Mouse (Mus musculus) MEL (cell line): ENCODE data around the gene Fut8. TPM values are rescaled to one million over a fixed set of nuclear protein-coding genes. Genes with fewer than 3 reads are reported as not detected.

ENCODE experiments used
- DNase-seq: peaks from one replicate; pipeline ENCODE4 v3.0.0; 2011; ENCODE audit warnings: low read depth, low spot score
- H3K27ac ChIP-seq: 2 replicates; pipeline ENCODE4 v1.5.1; 2012; ENCODE audit warnings: low read depth, mild to moderate bottlenecking, control low read depth, low read length, moderate library complexity; ENCODE audit not compliant: control insufficient read depth
- H3K27me3 ChIP-seq, 2 experiments: fragments of 150-350 bp in 1 of 2; sonication (generic) in 1 of 2; 2 replicates each; pipeline ENCODE4 v1.6.1; 2012; ENCODE audit warnings: low read length in 2 of 2, mild to moderate bottlenecking in 2 of 2, improper control_type of control experiment in 1 of 2, moderate library complexity in 1 of 2; ENCODE audit not compliant: insufficient read depth in 2 of 2, control insufficient read depth in 1 of 2
- H3K36me3 ChIP-seq, 2 experiments: 2 replicates each; pipeline ENCODE4 v1.6.1; 2012 to 2014; ENCODE audit warnings: low read length in 2 of 2, improper control_type of control experiment in 1 of 2, inconsistent platforms in 1 of 2, mild to moderate bottlenecking in 1 of 2; ENCODE audit not compliant: insufficient read depth in 2 of 2, control insufficient read depth in 1 of 2
- H3K4me1 ChIP-seq, 2 experiments: fragments of 150-350 bp in 1 of 2; sonication (generic) in 1 of 2; 2 replicates each; pipeline ENCODE4 v1.6.1; 2012; ENCODE audit warnings: low read length in 2 of 2, improper control_type of control experiment in 1 of 2, mild to moderate bottlenecking in 1 of 2; ENCODE audit not compliant: insufficient read depth in 2 of 2, control insufficient read depth in 1 of 2
- H3K4me3 ChIP-seq, 2 experiments: fragments of 150-350 bp in 1 of 2; sonication (generic) in 1 of 2; 2 replicates each; pipeline ENCODE4 v1.5.1; 2012; ENCODE audit warnings: low read depth in 2 of 2, low read length in 2 of 2, mild to moderate bottlenecking in 2 of 2, moderate library complexity in 2 of 2, control low read depth in 1 of 2, improper control_type of control experiment in 1 of 2; ENCODE audit not compliant: control insufficient read depth in 1 of 2, insufficient read depth in 1 of 2
- H3K79me2 ChIP-seq: 2 replicates; pipeline ENCODE4 v1.6.1; 2012; ENCODE audit warnings: mild to moderate bottlenecking, low read length, moderate library complexity; ENCODE audit not compliant: control insufficient read depth, poor library complexity, insufficient read depth
- H3K9ac ChIP-seq: 2 replicates; pipeline ENCODE4 v1.6.1; 2012; ENCODE audit warnings: low read depth, mild to moderate bottlenecking, control low read depth, low read length, moderate library complexity; ENCODE audit not compliant: control insufficient read depth, poor library complexity, severe bottlenecking
- H3K9me3 ChIP-seq: fragments of 150-350 bp; sonication (generic); replicated peaks from 2 replicates; pipeline ENCODE4 v1.6.1; 2012; ENCODE audit warnings: mild to moderate bottlenecking, low read length, improper control_type of control experiment, moderate library complexity; ENCODE audit not compliant: insufficient read depth
- CHD1 ChIP-seq: IDR thresholded peaks from 2 replicates; pipeline ENCODE4 v1.6.1; 2012; ENCODE audit warnings: low read depth, mild to moderate bottlenecking, inconsistent platforms, low read length, improper control_type of control experiment
- E2F4 ChIP-seq: IDR thresholded peaks from 2 replicates; pipeline ENCODE4 v1.6.1; 2011; ENCODE audit warnings: low read depth, low read length, improper control_type of control experiment, borderline replicate concordance
- EP300 ChIP-seq, 2 experiments: IDR thresholded peaks; 2 replicates each; pipeline ENCODE4 v1.6.1; 2011; ENCODE audit warnings: improper control_type of control experiment in 2 of 2, low read length in 2 of 2, low read depth in 1 of 2, mild to moderate bottlenecking in 1 of 2
- ETS1 ChIP-seq: IDR thresholded peaks from 2 replicates; pipeline ENCODE4 v1.6.1; 2012; ENCODE audit warnings: low read depth, mild to moderate bottlenecking, inconsistent platforms, low read length, improper control_type of control experiment, moderate library complexity
- GATA1 ChIP-seq: IDR thresholded peaks from 2 replicates; pipeline ENCODE4 v1.6.1; 2011; ENCODE audit warnings: low read depth, low read length, improper control_type of control experiment
- JUND ChIP-seq: IDR thresholded peaks from 2 replicates; pipeline ENCODE4 v1.6.1; 2011; ENCODE audit warnings: low read depth, mild to moderate bottlenecking, improper control_type of control experiment, low read length
- MAX ChIP-seq: IDR thresholded peaks from 2 replicates; pipeline ENCODE4 v1.6.1; 2011; ENCODE audit warnings: low read length, improper control_type of control experiment
- MAZ ChIP-seq: IDR thresholded peaks from 2 replicates; pipeline ENCODE4 v1.6.1; 2012; ENCODE audit warnings: low read depth, mild to moderate bottlenecking, inconsistent platforms, low read length, improper control_type of control experiment
- MXI1 ChIP-seq: IDR thresholded peaks from 2 replicates; pipeline ENCODE4 v1.6.1; 2011; ENCODE audit warnings: mild to moderate bottlenecking, low read depth, low read length, improper control_type of control experiment
- MYC ChIP-seq: IDR thresholded peaks from 2 replicates; pipeline ENCODE4 v1.6.1; 2011; ENCODE audit warnings: low read depth, mild to moderate bottlenecking, low read length, improper control_type of control experiment, moderate library complexity
- NELFE ChIP-seq: IDR thresholded peaks from 2 replicates; pipeline ENCODE4 v1.6.1; 2011; ENCODE audit warnings: low read depth, low read length, improper control_type of control experiment
- POLR2AphosphoS2 ChIP-seq: IDR thresholded peaks from 2 replicates; pipeline ENCODE4 v1.6.1; 2011; ENCODE audit warnings: low read length, improper control_type of control experiment
- RCOR1 ChIP-seq: IDR thresholded peaks from 2 replicates; pipeline ENCODE4 v1.6.1; 2012; ENCODE audit warnings: low read depth, mild to moderate bottlenecking, inconsistent platforms, low read length, improper control_type of control experiment
- polyA plus RNA-seq, 2 experiments: library from polyadenylated mRNA; stranded (reverse) in 1 of 2; unstranded in 1 of 2; fragments of >175 nt in 1 of 2; fragments of >200 nt in 1 of 2; gene quantifications; 2 replicates each; pipeline versions ENCODE4 v1.2.1 to v1.2.4; 2012; ENCODE audit warnings: low replicate concordance in 2 of 2, low read depth in 1 of 2; ENCODE audit not compliant: insufficient read length in 2 of 2, insufficient read depth in 1 of 2, missing spikeins in 1 of 2
- total RNA-seq: library from RNA; depleted of rRNA; stranded (reverse); fragments of 300-350 nt; gene quantifications from 2 replicates; pipeline ENCODE4 v1.2.3, GENCODE M21; 2012

Fut8 gene
- total and polyA plus RNA-seq, 3 experiments = 61.3 to 90.0 (median 73.7) TPM

GRCm38 (mm10) chr12:77309507-77309906 lies 71.6 kb downstream of the Fut8 start:
- peaks cover 0 to 31% of the 10 kb centered on the region in 2 experiments; a peak in 2 of 4 replicates for H3K36me3 ChIP-seq
- H3K27ac ChIP-seq = no peak overlapping the region
- H3K9ac ChIP-seq = no peak overlapping the region
- no peaks in the 10 kb centered on the region for H3K9me3 ChIP-seq
- no peak overlapping the region for H3K4me3 ChIP-seq
- no peaks in the 10 kb centered on the region for H3K27me3 ChIP-seq
- TF ChIP-seq GATA1 (no peak), CHD1 (0 out of 2 replicates have a peak, but pooled peaks have one; percentile 16), MXI1 (peak; percentile 78; the same call in 1 of the 2 replicates), EP300 (IDR thresholded peaks at IDR 0.05; ENCODE audit: low read depth in 1 of 2, low read length in 2 of 2) (peak in 1 of 2 experiments; percentile 24; a peak in 1 of 4 replicates)
- peaks cover 34% of the 10 kb centered on the region for H3K79me2 ChIP-seq
- DNase-seq = peak; percentile 44
- H3K4me1 ChIP-seq = peaks cover 4 to 19% of the 10 kb centered on the region in 2 experiments; a peak in 3 of 4 replicates

- DNase-seq = no peak
- TF ChIP-seq POLR2AphosphoS2 = no peak
- 0 out of 2 replicates have a peak, but pooled peaks have one; percentile 20 for TF ChIP-seq MXI1
- H3K36me3 ChIP-seq = peaks cover 0 to 18% of the 10 kb centered on the region in 2 experiments; a peak in 2 of 4 replicates
- H3K9me3 ChIP-seq = no peaks in the 10 kb centered on the region
- H3K4me3 ChIP-seq = no peak overlapping the region
- H3K4me1 ChIP-seq = peaks cover 4 to 16% of the 10 kb centered on the region in 2 experiments; a peak in 3 of 4 replicates
- peaks cover 29% of the 10 kb centered on the region for H3K79me2 ChIP-seq
- H3K9ac ChIP-seq = no peak overlapping the region
- no peak overlapping the region for H3K27ac ChIP-seq
- H3K27me3 ChIP-seq = no peaks in the 10 kb centered on the region
These were observed 75.6 kb downstream of the Fut8 start for GRCm38 (mm10) chr12:77313502-77313901.

GRCm38 (mm10) chr12:77324142-77324541 lies 86.2 kb downstream of the Fut8 start:
- DNase-seq = peak; percentile 55
- no peak for TF ChIP-seq NELFE
- TF ChIP-seq E2F4 = no peak
- TF ChIP-seq RCOR1 = no peak
- TF ChIP-seq ETS1 = 0 out of 2 replicates have a peak, but pooled peaks have one; percentile 21
- 0 out of 2 replicates have a peak, but pooled peaks have one; percentile 16 for TF ChIP-seq MAX
- TF ChIP-seq MAZ = no peak
- TF ChIP-seq MYC = 0 out of 2 replicates have a peak, but pooled peaks have one; percentile 37
- TF ChIP-seq JUND = no peak
- Histone ChIP-seq H3K36me3 (peaks cover 6 to 26% of the 10 kb centered on the region in 2 experiments), H3K4me1 (peaks cover 6 to 10% of the 10 kb centered on the region in 2 experiments; a peak in 3 of 4 replicates), H3K4me3 (no peak overlapping the region), H3K79me2 (peaks cover 17% of the 10 kb centered on the region; the same call in 1 of the 2 replicates), H3K9ac (no peak overlapping the region), H3K27ac (0 out of 2 replicates have a peak overlapping the region, but pooled peaks have one; percentile 11), H3K9me3 (no peaks in the 10 kb centered on the region), H3K27me3 (no peaks in the 10 kb centered on the region)
